Mouse (Mus musculus) adrenal gland (tissue): ENCODE data around the gene Ube2i.

Experiments
- intact Hi-C: fragments of 180-260 bp; cut with DNase I; formaldehyde crosslinking; loops from one replicate; pipeline ENCODE4 v1.15.1; 2025
- microRNA-seq, 2 experiments: library from miRNA; unstranded; fragments of <30 nt; microRNA quantifications; one replicate each; pipeline ENCODE4; 2019

The Ube2i gene

DNA sequence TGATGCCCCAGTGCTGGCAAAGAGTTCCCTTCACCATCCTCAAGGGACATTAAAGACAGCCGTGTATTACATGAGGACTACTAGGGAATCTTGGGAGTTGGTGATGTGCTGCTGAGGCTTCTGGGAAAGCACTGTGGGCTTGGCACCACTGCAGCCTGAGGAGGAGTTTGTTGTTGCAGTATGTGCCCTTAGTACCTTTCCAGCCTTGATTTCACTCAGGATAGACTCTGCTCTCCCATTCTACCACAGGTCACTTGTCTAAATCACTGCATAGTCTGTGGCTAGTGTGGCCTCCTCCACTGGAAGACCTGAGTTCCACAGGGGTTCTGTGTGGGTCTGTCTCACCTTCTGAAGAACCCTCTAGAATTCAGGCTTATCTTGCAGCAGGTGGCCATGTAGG, 53.7 kb downstream of the Ube2i start:
- intact Hi-C loops = no loop called here

GRCm38 (mm10) chr17:25219492-25220295, 54.7 kb downstream of the Ube2i start:
- intact Hi-C loops = no loop called here

GRCm38 (mm10) chr17:25218967-25219366, 55.5 kb downstream of the Ube2i start:
- intact Hi-C loops = no loop called here

DNA sequence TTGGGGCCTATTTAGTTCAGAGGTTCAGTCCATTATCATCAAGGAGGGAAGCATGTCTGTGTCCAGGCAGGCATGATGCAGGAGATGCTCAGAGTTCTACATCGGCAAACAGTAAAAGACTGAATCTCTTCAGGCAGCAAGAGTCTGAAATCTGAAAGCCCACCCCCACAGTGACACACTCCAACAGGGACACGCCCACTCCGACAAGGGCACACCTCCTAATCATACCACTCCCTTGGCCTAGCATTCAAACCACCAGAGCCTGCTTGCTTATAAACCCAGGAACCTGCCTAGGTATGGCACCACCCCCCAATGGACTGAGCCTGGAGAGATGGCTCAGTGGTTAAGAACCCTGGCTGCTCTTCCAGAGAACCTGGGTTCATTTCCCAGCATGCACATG, 59.0 kb downstream of the Ube2i start:
- intact Hi-C loops = no loop called here

Small RNA genes within 50 kb of the gene (microRNA-seq; reads per million reads assigned to microRNA genes)
- 36.1 to 42.9 reads per million in 2 experiments for gene Mir3547
